16 mouse cellular contexts compared by ENCODE assay signal in the genomic region with DNA sequence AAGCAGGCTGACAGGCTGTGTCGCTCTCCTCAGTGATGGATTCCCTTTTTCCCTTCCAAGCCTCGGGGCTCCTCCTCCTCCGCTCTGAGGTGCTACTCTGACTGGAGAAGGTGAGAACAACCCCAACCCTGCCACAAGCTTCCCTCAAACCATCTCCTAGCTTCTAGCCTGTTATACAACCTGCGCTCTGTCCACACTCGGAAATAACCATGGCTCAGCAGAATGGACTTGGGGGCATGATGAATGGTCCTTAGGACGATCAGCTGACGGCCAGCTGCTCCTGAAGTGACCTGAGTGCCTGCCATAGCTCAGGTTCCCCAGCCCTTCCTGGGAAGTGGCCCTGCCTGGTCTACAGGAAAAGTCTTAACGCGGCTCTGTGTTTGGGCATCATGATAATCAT. TPM values are rescaled to one million over a fixed set of nuclear protein-coding genes. Genes with fewer than 3 reads are reported as not detected.
DNase-seq lines count a peak whose midpoint lies in the region; ATAC-seq and TF ChIP-seq lines count a peak whose summit lies in the region.
"Had no signal": no experiment of that assay in that cellular context is flagged by ENCODE, and none has a peak within 500 bp of the region (broad histone marks: within the 10 kb centered on the region; RNA-seq: fewer than 3 reads in every experiment).

No protein-coding gene starts in this region.

- intact Hi-C loops in heart, postnatal 10 days (cut with DNase I), result no loop called here

- 51% methylated on average over 9 of the region's 9 CpGs for WGBS in heart, embryonic 10.5 days
- WGBS in kidney, adult 2 months, result 60% methylated on average over 9 of the region's 9 CpGs
- 62% methylated on average over 9 of the region's 9 CpGs for WGBS in kidney, embryonic 14.5 days
- WGBS in heart, postnatal 0 days, result 36% methylated on average over 9 of the region's 9 CpGs
- 72% methylated on average over 9 of the region's 9 CpGs for WGBS in olfactory bulb, adult 2 months

- H3K27ac ChIP-seq in heart, embryonic 10.5 days, result peak overlapping the region; percentile 91
- peak overlapping the region; percentile 13; the same call in 1 of the 2 replicates for H3K27ac ChIP-seq in kidney, adult 2 months (ENCODE audit: insufficient read depth, low read depth, low read length)
- H3K27ac ChIP-seq in kidney, embryonic 14.5 days (ENCODE audit: low read depth, low read length), result no peak overlapping the region
- H3K27ac ChIP-seq in heart, postnatal 0 days (ENCODE audit: low read depth), result peak overlapping the region; percentile 97
- H3K27ac ChIP-seq in olfactory bulb, adult 2 months (ENCODE audit: insufficient read depth, low read depth, low read length), result peak overlapping the region; percentile 94; the same call in 1 of the 2 replicates
- H3K27ac ChIP-seq: forebrain, embryonic 10.5 days; lung, embryonic 15.5 days; midbrain, embryonic 12.5 days had no signal

- no peaks in the 10 kb centered on the region for H3K9me3 ChIP-seq in heart, embryonic 10.5 days
- no peaks in the 10 kb centered on the region for H3K9me3 ChIP-seq in kidney, embryonic 14.5 days (ENCODE audit: control insufficient read depth, low read length)
- no peaks in the 10 kb centered on the region for H3K9me3 ChIP-seq in heart, postnatal 0 days (replicated peaks; ENCODE audit: control insufficient read depth, low read length)
- H3K9me3 ChIP-seq: embryonic facial prominence, embryonic 13.5 days; forebrain, embryonic 10.5 days; limb, embryonic 15.5 days; lung, embryonic 15.5 days; midbrain, embryonic 12.5 days had no signal

- no peak for DNase-seq in heart, embryonic 10.5 days (ENCODE audit: low spot score)
- no peak for DNase-seq in heart, postnatal 10 days
- DNase-seq in kidney, adult 2 months, result no peak
- no peak for DNase-seq in heart, postnatal 0 days (ENCODE audit: low spot score)
- no peak for DNase-seq in thymus, postnatal 36 days
- DNase-seq: adrenal gland, postnatal 36 days; right cerebral cortex, postnatal 14 days had no signal

- H3K4me3 ChIP-seq in heart, embryonic 10.5 days, result peak overlapping the region; percentile 42; the same call in 1 of the 2 replicates
- H3K4me3 ChIP-seq in kidney, adult 2 months (ENCODE audit: insufficient read depth, low read depth, low read length), result no peak overlapping the region
- H3K4me3 ChIP-seq in kidney, embryonic 14.5 days (ENCODE audit: low read length), result no peak overlapping the region
- no peak overlapping the region for H3K4me3 ChIP-seq in heart, postnatal 0 days (ENCODE audit: low read depth, low read length)
- H3K4me3 ChIP-seq in olfactory bulb, adult 2 months (ENCODE audit: insufficient read depth, low read depth, low read length), result no peak overlapping the region
- H3K4me3 ChIP-seq: embryonic facial prominence, embryonic 13.5 days; forebrain, embryonic 10.5 days; limb, embryonic 15.5 days; lung, embryonic 15.5 days; midbrain, embryonic 12.5 days had no signal

- no peak for TF ChIP-seq CTCF in kidney, adult 2 months (conservative IDR thresholded peaks at IDR 0.05; ENCODE audit: insufficient read depth, insufficient read length, low read depth, low read length)
- TF ChIP-seq CTCF in heart, postnatal 0 days (IDR thresholded peaks at IDR 0.05; ENCODE audit: low read depth), result no peak
- TF ChIP-seq CTCF in olfactory bulb, adult 2 months (IDR thresholded peaks at IDR 0.05; ENCODE audit: insufficient read depth, low read depth, low read length), result no peak

- no peaks in the 10 kb centered on the region for H3K36me3 ChIP-seq in heart, embryonic 10.5 days
- H3K36me3 ChIP-seq in kidney, adult 2 months (ENCODE audit: control insufficient read depth, insufficient read depth, low read length), result no peaks in the 10 kb centered on the region
- no peaks in the 10 kb centered on the region for H3K36me3 ChIP-seq in kidney, embryonic 14.5 days (ENCODE audit: control insufficient read depth, insufficient read depth, low read length)
- no peaks in the 10 kb centered on the region for H3K36me3 ChIP-seq in heart, postnatal 0 days (replicated peaks; ENCODE audit: control insufficient read depth, insufficient read depth, low read length)
- H3K36me3 ChIP-seq: embryonic facial prominence, embryonic 13.5 days; forebrain, embryonic 10.5 days; limb, embryonic 15.5 days; lung, embryonic 15.5 days; midbrain, embryonic 12.5 days had no signal

- no peak for TF ChIP-seq EP300 in heart, postnatal 0 days (IDR thresholded peaks at IDR 0.05; ENCODE audit: low read depth)

- H3K9ac ChIP-seq in kidney, embryonic 14.5 days (ENCODE audit: low read depth, low read length), result no peak overlapping the region
- peak overlapping the region; percentile 48 for H3K9ac ChIP-seq in heart, postnatal 0 days (replicated peaks; ENCODE audit: low read depth, low read length)
- H3K9ac ChIP-seq: limb, embryonic 15.5 days; midbrain, embryonic 12.5 days had no signal

- peaks cover 7% of the 10 kb centered on the region for H3K27me3 ChIP-seq in heart, embryonic 10.5 days (ENCODE audit: insufficient read depth, poor library complexity, severe bottlenecking)
- H3K27me3 ChIP-seq in kidney, adult 2 months (replicated peaks; ENCODE audit: control insufficient read depth, insufficient read depth, low read length), result no peaks in the 10 kb centered on the region
- H3K27me3 ChIP-seq in kidney, embryonic 14.5 days (ENCODE audit: control insufficient read depth, insufficient read depth, low read length), result 0 out of 2 replicates have a peak, but pooled peaks cover 3% of the 10 kb centered on the region
- H3K27me3 ChIP-seq in heart, postnatal 0 days (ENCODE audit: control insufficient read depth, insufficient read depth, low read length), result no peaks in the 10 kb centered on the region
- H3K27me3 ChIP-seq: limb, embryonic 15.5 days had no signal

- H3K4me2 ChIP-seq in kidney, embryonic 14.5 days (replicated peaks; ENCODE audit: low read depth, low read length), result no peak overlapping the region
- H3K4me2 ChIP-seq in heart, postnatal 0 days (ENCODE audit: low read depth, low read length), result peak overlapping the region; percentile 36
- H3K4me2 ChIP-seq: limb, embryonic 15.5 days; midbrain, embryonic 12.5 days had no signal

- ATAC-seq in kidney, embryonic 14.5 days (ENCODE audit: low FRiP score, low TSS enrichment), result no peak
- ATAC-seq in heart, postnatal 0 days (ENCODE audit: insufficient read depth, low read depth), result no peak
- ATAC-seq: CD4-positive, CD25-positive, alpha-beta regulatory T cell, adult 4 months; inflammation-experienced regulatory T-cells, adult 6 months had no signal

- no peak for TF ChIP-seq POLR2A in kidney, adult 2 months (IDR thresholded peaks at IDR 0.05; ENCODE audit: low read depth, low read length)
- TF ChIP-seq POLR2A in olfactory bulb, adult 2 months (IDR thresholded peaks at IDR 0.05; ENCODE audit: insufficient read depth, low read depth, low read length), result no peak

- peaks cover 45% of the 10 kb centered on the region for H3K4me1 ChIP-seq in heart, embryonic 10.5 days
- H3K4me1 ChIP-seq in kidney, adult 2 months (ENCODE audit: control insufficient read depth, insufficient read depth, low read length), result peaks cover 6% of the 10 kb centered on the region; the same call in 1 of the 2 replicates
- 0 out of 2 replicates have a peak, but pooled peaks cover 10% of the 10 kb centered on the region for H3K4me1 ChIP-seq in kidney, embryonic 14.5 days (ENCODE audit: control insufficient read depth, insufficient read depth, low read length)
- peaks cover 32% of the 10 kb centered on the region for H3K4me1 ChIP-seq in heart, postnatal 0 days (ENCODE audit: control insufficient read depth, insufficient read depth)
- H3K4me1 ChIP-seq in olfactory bulb, adult 2 months (ENCODE audit: control insufficient read depth, insufficient read depth, low read length), result peaks cover 36% of the 10 kb centered on the region

RNA-seq across cellular contexts. Expression of a gene that starts 12.2 kb away (rescaled TPM):
- polyA plus RNA-seq in heart, embryonic 10.5 days (2016; fragmentation: Nextera tagmentation; extraction: Ambion mirVana), result 8.0 and 13.0 TPM in 2 replicates
- 10 to 100 TPM; 16.8 to 20.4 TPM for total RNA-seq in heart, postnatal 10 days (2021)
- polyA plus RNA-seq in kidney, adult 2 months (2012; rRNA removed), result 4.9 and 5.7 TPM in 2 replicates
- 4.5 and 5.0 TPM in 2 replicates for polyA plus RNA-seq in kidney, embryonic 14.5 days (2014; fragmentation: Nextera tagmentation; extraction: Ambion mirVana)
- total RNA-seq in heart, postnatal 0 days (2014; rRNA removed; ENCODE audit: low replicate concordance), result 40.2 and 56.0 TPM in 2 replicates
- polyA plus RNA-seq in heart, postnatal 0 days (2015; fragmentation: Nextera tagmentation; extraction: Ambion mirVana), result 7.4 and 8.6 TPM in 2 replicates
- polyA plus RNA-seq in olfactory bulb, adult 2 months (2012; ENCODE audit: insufficient read depth, insufficient read length, low replicate concordance, missing spikeins), result not detected in 2 replicates

RNA-seq across cellular contexts. Expression of a gene that starts 17.9 kb away (rescaled TPM):
- polyA plus RNA-seq in heart, embryonic 10.5 days (2016; fragmentation: Nextera tagmentation; extraction: Ambion mirVana), result 3.4 and 5.0 TPM in 2 replicates
- 10 to 100 TPM; 14.9 to 18.0 TPM for total RNA-seq in heart, postnatal 10 days (2021)
- polyA plus RNA-seq in kidney, adult 2 months (2012; rRNA removed), result 6.2 and 7.0 TPM in 2 replicates
- 5.0 and 5.7 TPM in 2 replicates for polyA plus RNA-seq in kidney, embryonic 14.5 days (2014; fragmentation: Nextera tagmentation; extraction: Ambion mirVana)
- 8.0 and 21.3 TPM in 2 replicates for total RNA-seq in heart, postnatal 0 days (2014; rRNA removed; ENCODE audit: low replicate concordance)
- polyA plus RNA-seq in heart, postnatal 0 days (2015; fragmentation: Nextera tagmentation; extraction: Ambion mirVana), result 2.0 and 2.3 TPM in 2 replicates
- polyA plus RNA-seq in olfactory bulb, adult 2 months (2012; ENCODE audit: insufficient read depth, insufficient read length, low replicate concordance, missing spikeins), result not detected in 2 replicates

RNA-seq across cellular contexts. Expression of a gene that starts 42.2 kb away (rescaled TPM):
- polyA plus RNA-seq in heart, embryonic 10.5 days (2016; fragmentation: Nextera tagmentation; extraction: Ambion mirVana), result 59.5 and 77.0 TPM in 2 replicates
- 10 to 100 TPM; 24.1 to 28.2 TPM for total RNA-seq in heart, postnatal 10 days (2021)
- polyA plus RNA-seq in kidney, adult 2 months (2012; rRNA removed), result 46.1 and 48.7 TPM in 2 replicates
- 71.8 and 76.5 TPM in 2 replicates for polyA plus RNA-seq in kidney, embryonic 14.5 days (2014; fragmentation: Nextera tagmentation; extraction: Ambion mirVana)
- 43.7 and 61.6 TPM in 2 replicates for total RNA-seq in heart, postnatal 0 days (2014; rRNA removed; ENCODE audit: low replicate concordance)
- polyA plus RNA-seq in heart, postnatal 0 days (2015; fragmentation: Nextera tagmentation; extraction: Ambion mirVana), result 48.6 and 53.4 TPM in 2 replicates
- polyA plus RNA-seq in olfactory bulb, adult 2 months (2012; ENCODE audit: insufficient read depth, insufficient read length, low replicate concordance, missing spikeins), result not detected in 2 replicates

RNA-seq across cellular contexts. Expression of a gene that starts 51.2 kb away (rescaled TPM):
- 0.49 and 1.8 TPM in 2 replicates for polyA plus RNA-seq in heart, embryonic 10.5 days (2016; fragmentation: Nextera tagmentation; extraction: Ambion mirVana)
- total RNA-seq in heart, postnatal 10 days (2021), result 1 to 10 TPM; 2.3 to 3.6 TPM
- 0.13 and 0.37 TPM in 2 replicates for polyA plus RNA-seq in kidney, adult 2 months (2012; rRNA removed)
- 25.8 and 28.2 TPM in 2 replicates for polyA plus RNA-seq in kidney, embryonic 14.5 days (2014; fragmentation: Nextera tagmentation; extraction: Ambion mirVana)
- 6.5 and 8.4 TPM in 2 replicates for total RNA-seq in heart, postnatal 0 days (2014; rRNA removed; ENCODE audit: low replicate concordance)
- 6.4 and 8.1 TPM in 2 replicates for polyA plus RNA-seq in heart, postnatal 0 days (2015; fragmentation: Nextera tagmentation; extraction: Ambion mirVana)
- polyA plus RNA-seq in olfactory bulb, adult 2 months (2012; ENCODE audit: insufficient read depth, insufficient read length, low replicate concordance, missing spikeins), result not detected in 2 replicates
- polyA plus RNA-seq: CD4-positive, CD25-positive, alpha-beta regulatory T cell, adult 4 months had no signal

Comparison
In these comparisons a context has a peak if more than half of its experiments do, and no peak if none do; other contexts are left out.
1. RNA of a gene that starts 42.2 kb away (polyA plus RNA-seq): 59.5 to 77.0 TPM in heart, embryonic 10.5 days, 71.8 to 76.5 TPM in kidney, embryonic 14.5 days, 46.1 to 48.7 TPM in kidney, adult 2 months and 48.6 to 53.4 TPM in heart, postnatal 0 days; not detected in olfactory bulb, adult 2 months; every median in the first group is over 10 times any median in the second.